Mouse (Mus musculus) megakaryocyte, embryonic 14.5 days (primary cell): ENCODE results near the gene Adamts9.

ENCODE experiments used
- FLI1 ChIP-seq: IDR thresholded peaks from 2 replicates; pipeline ENCODE4 v1.6.1; 2012; ENCODE audit warnings: low read length, inconsistent platforms, mixed read lengths
- GATA1 ChIP-seq: IDR thresholded peaks from 3 replicates; pipeline ENCODE4 v1.6.1; 2012; ENCODE audit warnings: mixed read lengths, low read length, inconsistent platforms, borderline replicate concordance

DNA sequence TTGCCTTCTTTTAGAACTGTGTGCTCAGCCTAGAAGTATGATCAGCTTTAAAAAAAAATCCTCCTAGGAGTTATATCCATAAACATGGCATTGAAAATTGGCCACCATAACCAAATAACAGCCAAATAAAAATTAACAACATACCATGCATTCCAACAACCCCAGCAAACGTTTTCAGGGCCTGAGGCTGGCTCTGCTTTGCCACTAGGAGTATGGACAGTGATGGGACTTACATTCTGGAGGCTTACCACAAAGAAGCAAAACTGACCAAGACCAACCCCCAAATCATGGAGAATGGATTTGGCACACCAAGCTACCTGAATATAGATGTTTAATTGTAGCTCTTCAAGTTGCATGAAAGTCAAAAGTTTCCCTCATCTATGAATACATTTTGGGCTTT, 48.3 kb upstream of the Adamts9 start:
- TF ChIP-seq GATA1: no peak
- TF ChIP-seq FLI1: no peak
